Mouse (Mus musculus): ENCODE results near the gene Ppp1r1b. TPM values are rescaled to one million over a fixed set of nuclear protein-coding genes. Genes with fewer than 3 reads are reported as not detected.

Gene Ppp1r1b
- 0.78 and 0.91 TPM in 2 replicates for polyA plus RNA-seq (2014; fragmentation: Nextera tagmentation; extraction: Ambion mirVana)

DNA sequence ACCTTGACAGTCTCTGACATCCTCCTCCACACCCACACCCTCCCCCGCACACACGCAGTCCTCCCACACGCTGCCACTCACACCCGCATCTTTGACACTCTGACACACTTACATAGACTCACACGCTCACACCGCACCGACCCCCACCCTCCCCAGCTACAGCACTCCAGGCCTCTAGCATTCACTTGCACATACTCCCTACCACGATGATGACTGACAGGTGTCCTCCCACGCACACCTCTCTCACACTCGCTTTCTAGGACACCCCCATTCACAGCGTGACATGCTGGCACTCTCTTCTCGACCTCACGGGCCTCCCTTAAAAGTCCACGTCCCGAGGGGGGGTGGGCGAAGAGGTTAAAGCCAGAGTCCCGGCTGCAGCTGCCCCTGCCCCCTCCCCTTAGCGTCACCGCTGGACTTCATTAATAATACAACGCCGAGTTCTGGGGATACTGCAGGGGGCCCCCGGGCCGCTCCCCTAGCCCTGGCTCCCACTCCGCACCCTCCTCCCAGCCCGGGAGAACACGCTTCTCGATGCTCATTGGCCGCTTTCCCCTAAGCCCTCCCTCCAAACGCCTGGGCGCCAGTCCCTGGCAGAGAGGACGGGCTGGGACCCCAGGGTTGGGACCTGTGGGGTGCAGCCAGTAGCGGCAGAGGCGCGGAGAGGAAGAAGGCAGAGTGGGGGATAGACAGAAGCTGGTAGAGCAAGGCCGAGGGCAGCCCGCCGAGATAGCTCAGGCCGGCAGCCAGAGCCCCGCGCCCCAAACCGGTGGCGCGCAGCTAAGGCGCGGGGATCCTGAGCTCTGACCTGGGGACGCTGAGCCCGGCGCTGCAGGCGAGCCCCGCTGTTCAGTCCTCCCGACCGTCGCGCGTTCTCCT, at the start of gene Ppp1r1b:
Ppp1r1b (plus strand) TSS at position 322 of the 879 bp plus-strand sequence.
- peaks cover 58% of the 10 kb centered on the region for H3K27me3 ChIP-seq (ENCODE audit: control insufficient read depth, insufficient read depth, low read length)
- H3K4me3 ChIP-seq (ENCODE audit: low read depth, low read length): peak within 1 kb of the TSS; percentile 50
- H3K27ac ChIP-seq (ENCODE audit: low read depth, low read length): no peak within 1 kb of the TSS
- ATAC-seq (ENCODE audit: low FRiP score): peak; percentile 80
- no peaks in the 10 kb centered on the region for H3K9me3 ChIP-seq (ENCODE audit: control insufficient read depth, low read length)
- DNase-seq (ENCODE audit: low spot score, missing footprints): peak; percentile 93
- WGBS: under 1% methylated on average over 52 of the region's 55 CpGs
- H3K4me1 ChIP-seq (ENCODE audit: control insufficient read depth, insufficient read depth, low read length): peaks cover 16% of the 10 kb centered on the region
- peak within 1 kb of the TSS; percentile 54 for H3K9ac ChIP-seq (ENCODE audit: low read length)
- no peaks in the 10 kb centered on the region for H3K36me3 ChIP-seq (ENCODE audit: control insufficient read depth, insufficient read depth, low read length)
- peak within 1 kb of the TSS; percentile 97 for H3K4me2 ChIP-seq

DNA sequence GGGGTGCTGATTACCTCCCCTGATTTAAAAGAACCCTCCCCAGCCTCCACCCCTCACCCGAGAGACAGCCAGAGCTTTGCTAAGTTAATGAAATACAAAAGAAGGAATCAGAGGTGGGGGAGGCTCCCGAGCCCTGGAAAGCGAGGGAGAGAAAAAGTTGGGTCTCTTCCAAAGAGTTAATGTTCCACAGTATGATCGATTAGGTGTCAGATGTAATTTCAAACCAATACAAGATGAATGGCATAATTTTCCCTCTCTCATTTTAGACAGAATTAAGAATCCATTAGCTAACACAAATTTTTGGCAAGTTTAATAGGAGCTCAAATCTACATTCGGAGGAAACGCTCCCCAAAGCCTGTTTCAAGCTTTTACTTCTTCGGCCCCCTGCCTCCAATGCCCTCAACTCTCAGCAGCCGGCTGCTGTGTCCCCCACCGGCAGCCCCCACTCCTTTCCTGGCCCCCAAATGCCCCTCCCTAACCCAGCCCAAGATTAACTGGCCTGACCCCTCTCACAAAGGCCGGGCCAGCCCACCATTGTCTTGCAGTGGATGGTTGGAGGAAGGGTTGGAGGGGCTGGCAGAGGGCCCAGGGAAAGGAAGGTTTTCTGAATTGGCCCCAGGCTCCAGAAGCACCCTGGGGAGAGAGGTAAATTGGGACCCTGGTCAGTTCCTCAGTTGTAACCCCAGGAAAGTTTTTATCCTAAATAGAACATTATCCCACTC, 49.6 kb upstream of the Ppp1r1b start:
- Histone ChIP-seq H3K27ac (ENCODE audit: low read depth, low read length) (no peak overlapping the region), H3K36me3 (ENCODE audit: control insufficient read depth, insufficient read depth, low read length) (no peaks in the 10 kb centered on the region), H3K9me3 (ENCODE audit: control insufficient read depth, low read length) (no peaks in the 10 kb centered on the region), H3K27me3 (ENCODE audit: control insufficient read depth, insufficient read depth, low read length) (peaks cover 14% of the 10 kb centered on the region), H3K4me3 (ENCODE audit: low read depth, low read length) (no peak overlapping the region), H3K9ac (ENCODE audit: low read length) (0 out of 2 replicates have a peak overlapping the region, but pooled peaks have one; percentile 18), H3K4me1 (ENCODE audit: control insufficient read depth, insufficient read depth, low read length) (peaks cover 22% of the 10 kb centered on the region), H3K4me2 (peak overlapping the region; percentile 10; the same call in 1 of the 2 replicates)
- peak; percentile 86 for DNase-seq (ENCODE audit: low spot score, missing footprints)
- 7% methylated on average over 10 of the region's 10 CpGs for WGBS
- no peak for ATAC-seq (ENCODE audit: low FRiP score)

GRCm38 (mm10) chr11:98313790-98314323, 34.3 kb upstream of the Ppp1r1b start:
- no peaks in the 10 kb centered on the region for H3K9me3 ChIP-seq (ENCODE audit: control insufficient read depth, low read length)
- H3K36me3 ChIP-seq (ENCODE audit: control insufficient read depth, insufficient read depth, low read length): no peaks in the 10 kb centered on the region
- no peak overlapping the region for H3K27ac ChIP-seq (ENCODE audit: low read depth, low read length)
- no peak overlapping the region for H3K9ac ChIP-seq (ENCODE audit: low read length)
- peaks cover 2% of the 10 kb centered on the region; the same call in 1 of the 2 replicates for H3K4me1 ChIP-seq (ENCODE audit: control insufficient read depth, insufficient read depth, low read length)
- H3K4me2 ChIP-seq: no peak overlapping the region
- ATAC-seq (ENCODE audit: low FRiP score): no peak
- WGBS: 1% methylated on average over 26 of the region's 26 CpGs
- peak; percentile 92 for DNase-seq (ENCODE audit: low spot score, missing footprints)
- peaks cover 51% of the 10 kb centered on the region for H3K27me3 ChIP-seq (ENCODE audit: control insufficient read depth, insufficient read depth, low read length)
- H3K4me3 ChIP-seq (ENCODE audit: low read depth, low read length): no peak overlapping the region

- no peak overlapping the region for H3K9ac ChIP-seq (ENCODE audit: low read length)
- ATAC-seq (ENCODE audit: low FRiP score) (no peak), DNase-seq (ENCODE audit: low spot score, missing footprints) (peak; percentile 76)
- no peaks in the 10 kb centered on the region for H3K36me3 ChIP-seq (ENCODE audit: control insufficient read depth, insufficient read depth, low read length)
- no peak overlapping the region for H3K4me2 ChIP-seq
- no peaks in the 10 kb centered on the region for H3K9me3 ChIP-seq (ENCODE audit: control insufficient read depth, low read length)
- H3K27me3 ChIP-seq (ENCODE audit: control insufficient read depth, insufficient read depth, low read length): peaks cover 86% of the 10 kb centered on the region
- H3K27ac ChIP-seq (ENCODE audit: low read depth, low read length): no peak overlapping the region
- H3K4me3 ChIP-seq (ENCODE audit: low read depth, low read length): no peak overlapping the region
- WGBS: 2% methylated on average over 7 of the region's 7 CpGs
- H3K4me1 ChIP-seq (ENCODE audit: control insufficient read depth, insufficient read depth, low read length): peaks cover 2% of the 10 kb centered on the region; the same call in 1 of the 2 replicates
Observed at GRCm38 (mm10) chr11:98317479-98317878, 30.7 kb upstream of the Ppp1r1b start.

GRCm38 (mm10) chr11:98318421-98319116, 29.6 kb upstream of the Ppp1r1b start:
- 2% methylated on average over 14 of the region's 14 CpGs for WGBS

DNA sequence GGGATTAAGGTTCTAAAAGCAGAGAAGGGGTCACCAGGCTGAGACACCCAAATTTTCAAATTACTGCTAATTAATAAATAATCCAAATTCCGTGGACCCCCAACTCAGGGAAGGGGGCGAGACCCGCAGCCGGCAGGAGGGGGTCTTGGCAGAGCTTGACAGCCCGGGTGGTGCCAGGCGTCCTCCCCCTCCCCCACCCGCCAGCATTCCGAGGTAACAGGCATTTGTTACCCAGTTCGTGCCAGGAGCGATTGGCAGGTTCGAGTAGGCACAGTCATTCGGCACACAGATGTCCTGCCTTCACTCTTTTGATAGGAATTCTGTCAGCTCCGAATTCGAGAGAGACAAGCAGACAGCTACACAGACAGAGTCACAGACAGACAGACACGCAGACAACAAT, 29.1 kb upstream of the Ppp1r1b start:
- Histone ChIP-seq H3K4me1 (ENCODE audit: control insufficient read depth, insufficient read depth, low read length) (no peaks in the 10 kb centered on the region), H3K4me3 (ENCODE audit: low read depth, low read length) (no peak overlapping the region), H3K9me3 (ENCODE audit: control insufficient read depth, low read length) (no peaks in the 10 kb centered on the region), H3K4me2 (no peak overlapping the region), H3K27ac (ENCODE audit: low read depth, low read length) (no peak overlapping the region), H3K36me3 (ENCODE audit: control insufficient read depth, insufficient read depth, low read length) (no peaks in the 10 kb centered on the region), H3K27me3 (ENCODE audit: control insufficient read depth, insufficient read depth, low read length) (peaks cover 91% of the 10 kb centered on the region), H3K9ac (ENCODE audit: low read length) (no peak overlapping the region)
- DNase-seq (ENCODE audit: low spot score, missing footprints) (no peak), ATAC-seq (ENCODE audit: low FRiP score) (no peak)
- 3% methylated on average over 15 of the region's 15 CpGs for WGBS

More at GRCm38 (mm10) chr11:98318421-98319116, 29.6 kb upstream of the Ppp1r1b start:
- peaks cover 91% of the 10 kb centered on the region for H3K27me3 ChIP-seq (ENCODE audit: control insufficient read depth, insufficient read depth, low read length)
- peak; percentile 85 for DNase-seq (ENCODE audit: low spot score, missing footprints)
- H3K27ac ChIP-seq (ENCODE audit: low read depth, low read length): no peak overlapping the region
- ATAC-seq (ENCODE audit: low FRiP score): no peak
- H3K4me3 ChIP-seq (ENCODE audit: low read depth, low read length): no peak overlapping the region
- no peaks in the 10 kb centered on the region for H3K9me3 ChIP-seq (ENCODE audit: control insufficient read depth, low read length)
- H3K9ac ChIP-seq (ENCODE audit: low read length): no peak overlapping the region
- H3K4me1 ChIP-seq (ENCODE audit: control insufficient read depth, insufficient read depth, low read length): peaks cover 2% of the 10 kb centered on the region; the same call in 1 of the 2 replicates
- H3K4me2 ChIP-seq: no peak overlapping the region
- H3K36me3 ChIP-seq (ENCODE audit: control insufficient read depth, insufficient read depth, low read length): no peaks in the 10 kb centered on the region

DNA sequence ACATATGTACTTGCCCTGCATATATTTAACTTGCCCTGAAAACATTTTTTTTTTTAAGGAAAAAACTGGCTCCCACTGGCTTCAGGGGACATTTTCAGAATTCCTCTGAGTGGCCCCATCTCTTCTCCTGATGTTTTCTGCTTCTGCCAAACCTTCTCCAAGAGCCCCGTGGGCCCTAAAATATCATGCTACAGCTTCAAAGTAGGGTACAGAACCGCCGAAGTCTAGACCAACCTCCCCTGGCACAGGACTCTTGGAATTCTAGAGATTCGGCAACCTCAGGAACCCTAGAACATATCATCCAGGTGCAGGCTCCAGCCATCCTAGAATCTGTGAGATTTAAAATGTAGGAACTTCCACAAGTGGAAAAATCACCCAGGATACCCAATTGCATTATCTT, 28.7 kb upstream of the Ppp1r1b start:
- DNase-seq (ENCODE audit: low spot score, missing footprints) (peak; percentile 87), ATAC-seq (ENCODE audit: low FRiP score) (no peak)
- Histone ChIP-seq H3K27ac (ENCODE audit: low read depth, low read length) (no peak overlapping the region), H3K4me2 (no peak overlapping the region), H3K4me1 (ENCODE audit: control insufficient read depth, insufficient read depth, low read length) (no peaks in the 10 kb centered on the region), H3K27me3 (ENCODE audit: control insufficient read depth, insufficient read depth, low read length) (peaks cover 91% of the 10 kb centered on the region), H3K9ac (ENCODE audit: low read length) (no peak overlapping the region), H3K4me3 (ENCODE audit: low read depth, low read length) (no peak overlapping the region), H3K9me3 (ENCODE audit: control insufficient read depth, low read length) (no peaks in the 10 kb centered on the region), H3K36me3 (ENCODE audit: control insufficient read depth, insufficient read depth, low read length) (no peaks in the 10 kb centered on the region)
- 15% methylated on average over 4 of the region's 4 CpGs for WGBS

- 2% methylated on average over 2 of the region's 2 CpGs for WGBS
- no peaks in the 10 kb centered on the region for H3K4me1 ChIP-seq (ENCODE audit: control insufficient read depth, insufficient read depth, low read length)
- ATAC-seq (ENCODE audit: low FRiP score): no peak
Observed at GRCm38 (mm10) chr11:98319944-98320343, 28.3 kb upstream of the Ppp1r1b start.

More at GRCm38 (mm10) chr11:98319944-98320343, 28.3 kb upstream of the Ppp1r1b start:
- Histone ChIP-seq H3K4me2 (no peak overlapping the region), H3K9me3 (ENCODE audit: control insufficient read depth, low read length) (no peaks in the 10 kb centered on the region), H3K27me3 (ENCODE audit: control insufficient read depth, insufficient read depth, low read length) (peaks cover 95% of the 10 kb centered on the region), H3K4me3 (ENCODE audit: low read depth, low read length) (no peak overlapping the region), H3K36me3 (ENCODE audit: control insufficient read depth, insufficient read depth, low read length) (no peaks in the 10 kb centered on the region), H3K9ac (ENCODE audit: low read length) (no peak overlapping the region), H3K27ac (ENCODE audit: low read depth, low read length) (no peak overlapping the region)
- peak; percentile 87 for DNase-seq (ENCODE audit: low spot score, missing footprints)

Data from midbrain, embryonic 11.5 days (tissue).